Mouse (Mus musculus) myocyte (in vitro differentiated cells): Measurements from ENCODE around the gene Fbxw5. TPM values are rescaled to one million over a fixed set of nuclear protein-coding genes. Genes with fewer than 3 reads are reported as not detected.

ENCODE experiments used
- H3K27me3 ChIP-seq: one replicate; pipeline ENCODE4 v1.6.1; 2011; ENCODE audit not compliant: control insufficient read depth, insufficient read depth, insufficient read length
- H3K36me3 ChIP-seq: one replicate; pipeline ENCODE4 v1.6.1; 2011; ENCODE audit not compliant: control insufficient read depth, insufficient read depth
- H3K4me2 ChIP-seq: one replicate; pipeline ENCODE4 v1.6.1; 2011; ENCODE audit warnings: low read depth, control low read depth
- H3K4me3 ChIP-seq: one replicate; pipeline ENCODE4 v1.5.1; 2011; ENCODE audit warnings: mild to moderate bottlenecking, control low read depth, moderate library complexity
- H3K79me2 ChIP-seq: one replicate; pipeline ENCODE4 v1.6.1; 2011; ENCODE audit not compliant: control insufficient read depth, insufficient read depth
- H3ac ChIP-seq: one replicate; pipeline ENCODE4 v1.6.1; 2011; ENCODE audit not compliant: control insufficient read depth, insufficient read length
- CEBPB ChIP-seq: IDR thresholded peaks from 2 replicates; pipeline ENCODE4 v1.6.1; 2011; ENCODE audit warnings: mild to moderate bottlenecking, moderate library complexity; ENCODE audit not compliant: poor library complexity, insufficient read depth, severe bottlenecking
- E2F4 ChIP-seq: IDR thresholded peaks from one replicate; pipeline ENCODE4 v1.6.1; 2011; ENCODE audit warnings: mild to moderate bottlenecking, control low read depth, moderate library complexity; ENCODE audit not compliant: insufficient read depth
- MAX ChIP-seq: IDR thresholded peaks from one replicate; pipeline ENCODE4 v1.6.1; 2011; ENCODE audit warnings: low read depth, mild to moderate bottlenecking, control low read depth
- MYOD1 ChIP-seq, 3 experiments: IDR thresholded peaks; one replicate each; pipeline ENCODE4 v1.6.1; 2011; ENCODE audit warnings: control low read depth in 2 of 3, low read depth in 2 of 3, mild to moderate bottlenecking in 2 of 3, moderate library complexity in 1 of 3; ENCODE audit not compliant: insufficient read length in 2 of 3, control insufficient read depth in 1 of 3
- MYOG ChIP-seq, 3 experiments: IDR thresholded peaks; one replicate each; pipeline ENCODE4 v1.6.1; 2011; ENCODE audit warnings: control low read depth in 2 of 3, low read depth in 2 of 3, mild to moderate bottlenecking in 2 of 3; ENCODE audit not compliant: insufficient read length in 2 of 3, control insufficient read depth in 1 of 3, insufficient read depth in 1 of 3
- POLR2A ChIP-seq: IDR thresholded peaks from one replicate; pipeline ENCODE4 v1.6.1; 2011; ENCODE audit warnings: low read depth, mild to moderate bottlenecking, control low read depth, moderate library complexity; ENCODE audit not compliant: insufficient read length
- POLR2AphosphoS2 ChIP-seq: IDR thresholded peaks from one replicate; pipeline ENCODE4 v1.6.1; 2011; ENCODE audit warnings: low read depth, control low read depth; ENCODE audit not compliant: insufficient read length
- REST ChIP-seq: IDR thresholded peaks from one replicate; pipeline ENCODE4 v1.6.1; 2011; ENCODE audit warnings: mild to moderate bottlenecking, control low read depth, moderate library complexity; ENCODE audit not compliant: insufficient read depth, insufficient read length
- SRF ChIP-seq: IDR thresholded peaks from one replicate; pipeline ENCODE4 v1.6.1; 2011; ENCODE audit warnings: low read depth; ENCODE audit not compliant: control insufficient read depth, insufficient read length
- TCF12 ChIP-seq: IDR thresholded peaks from one replicate; pipeline ENCODE4 v1.6.1; 2011; ENCODE audit warnings: mild to moderate bottlenecking, control low read depth; ENCODE audit not compliant: poor library complexity, insufficient read depth, severe bottlenecking
- TCF3 ChIP-seq: IDR thresholded peaks from one replicate; pipeline ENCODE4 v1.6.1; 2011; ENCODE audit warnings: low read depth, control low read depth; ENCODE audit not compliant: insufficient read length
- USF1 ChIP-seq: IDR thresholded peaks from one replicate; pipeline ENCODE4 v1.6.1; 2011; ENCODE audit warnings: low read depth, mild to moderate bottlenecking, control low read depth, moderate library complexity
- polyA plus RNA-seq: library from polyadenylated mRNA; unstranded; fragments of >200 nt; fragmentation: generic; extraction: Trizol; gene quantifications from one replicate; pipeline ENCODE4 v1.2.1, GENCODE M21; 2012; ENCODE audit warnings: missing spikeins

The Fbxw5 gene
- polyA plus RNA-seq, 1 experiment: 53.6 TPM

GRCm38 (mm10) chr2:25493476-25493961 is 7.0 kb upstream of the Fbxw5 start, which contains the start of gene Lcn12:
Gene Lcn12, minus strand, starts transcription at chr2:25493911.
- Histone ChIP-seq H3K27me3 (peaks cover 5% of the 10 kb centered on the region), H3K79me2 (no peaks in the 10 kb centered on the region), H3ac (no peak within 1 kb of the TSS), H3K4me2 (no peak within 1 kb of the TSS), H3K4me3 (no peak within 1 kb of the TSS), H3K36me3 (no peaks in the 10 kb centered on the region)
- no peak for TF ChIP-seq SRF
- TF ChIP-seq TCF12: no peak
- TF ChIP-seq CEBPB: no peak
- no peak for TF ChIP-seq E2F4
- TF ChIP-seq MYOG (IDR thresholded peaks at IDR 0.05; ENCODE audit: control insufficient read depth in 1 of 3, insufficient read depth in 1 of 3, insufficient read length in 2 of 3, low read depth in 2 of 3): no peak
- TF ChIP-seq TCF3: no peak
- TF ChIP-seq POLR2AphosphoS2: no peak
- TF ChIP-seq MYOD1 (IDR thresholded peaks at IDR 0.05; ENCODE audit: control insufficient read depth in 1 of 3, insufficient read length in 2 of 3, low read depth in 2 of 3): no peak
- no peak for TF ChIP-seq USF1
- no peak for TF ChIP-seq MAX
- TF ChIP-seq POLR2A: no peak
- no peak for TF ChIP-seq REST

GRCm38 (mm10) chr2:25496462-25496861 is 4.1 kb upstream of the Fbxw5 start:
- H3K79me2 ChIP-seq: peaks cover 7% of the 10 kb centered on the region
- H3K4me2 ChIP-seq: no peak overlapping the region
- no peak overlapping the region for H3K4me3 ChIP-seq
- no peak overlapping the region for H3ac ChIP-seq
- no peaks in the 10 kb centered on the region for H3K36me3 ChIP-seq
- peaks cover 5% of the 10 kb centered on the region for H3K27me3 ChIP-seq
- TF ChIP-seq MYOG (IDR thresholded peaks at IDR 0.05; ENCODE audit: control insufficient read depth in 1 of 3, insufficient read depth in 1 of 3, insufficient read length in 2 of 3, low read depth in 2 of 3): no peak

GRCm38 (mm10) chr2:25497846-25498575 is 2.5 kb upstream of the Fbxw5 start:
- no peaks in the 10 kb centered on the region for H3K36me3 ChIP-seq
- H3K4me2 ChIP-seq: no peak overlapping the region
- TF ChIP-seq POLR2AphosphoS2: no peak
- TF ChIP-seq USF1: no peak
- no peak for TF ChIP-seq POLR2A
- no peak for TF ChIP-seq MYOD1 (IDR thresholded peaks at IDR 0.05; ENCODE audit: control insufficient read depth in 1 of 3, insufficient read length in 2 of 3, low read depth in 2 of 3)
- TF ChIP-seq TCF12: no peak
- TF ChIP-seq MYOG (IDR thresholded peaks at IDR 0.05; ENCODE audit: control insufficient read depth in 1 of 3, insufficient read depth in 1 of 3, insufficient read length in 2 of 3, low read depth in 2 of 3): no peak
- TF ChIP-seq E2F4: no peak
- TF ChIP-seq REST: no peak
- TF ChIP-seq MAX: no peak
- no peak for TF ChIP-seq SRF
- TF ChIP-seq TCF3: no peak
- no peak for TF ChIP-seq CEBPB
- H3K4me3 ChIP-seq: no peak overlapping the region
- H3ac ChIP-seq: no peak overlapping the region
- peaks cover 15% of the 10 kb centered on the region for H3K79me2 ChIP-seq
- H3K27me3 ChIP-seq: no peaks in the 10 kb centered on the region

- peaks cover 15% of the 10 kb centered on the region for H3K79me2 ChIP-seq
- no peaks in the 10 kb centered on the region for H3K27me3 ChIP-seq
- no peaks in the 10 kb centered on the region for H3K36me3 ChIP-seq
- H3K4me2 ChIP-seq: no peak overlapping the region
- H3ac ChIP-seq: no peak overlapping the region
- TF ChIP-seq E2F4 (no peak), MAX (no peak), SRF (no peak), USF1 (no peak), MYOD1 (IDR thresholded peaks at IDR 0.05; ENCODE audit: control insufficient read depth in 1 of 3, insufficient read length in 2 of 3, low read depth in 2 of 3) (no peak), REST (no peak), CEBPB (no peak), TCF12 (no peak), MYOG (IDR thresholded peaks at IDR 0.05; ENCODE audit: control insufficient read depth in 1 of 3, insufficient read depth in 1 of 3, insufficient read length in 2 of 3, low read depth in 2 of 3) (no peak)
- H3K4me3 ChIP-seq: no peak overlapping the region
Measured at GRCm38 (mm10) chr2:25498622-25499478, 1.7 kb upstream of the Fbxw5 start.
